Mouse (Mus musculus) stomach, embryonic 14.5 days (tissue): Measurements from ENCODE around the gene Lrrc43. TPM values are rescaled to one million over a fixed set of nuclear protein-coding genes. Genes with fewer than 3 reads are reported as not detected.

Source experiments
- ATAC-seq: fragments of 200-750 bp; cut with Nextera tagmentation; 2 replicates; pipeline ENCODE4 v1.8.0; 2017; ENCODE audit warnings: low read depth, moderate TSS enrichment; ENCODE audit not compliant: insufficient number of reproducible peaks, insufficient read depth, low FRiP score
- H3K27ac ChIP-seq: fragments of 300-500 bp; sonication (generic); 2 replicates; pipeline ENCODE4 v1.5.1; 2014; ENCODE audit warnings: mild to moderate bottlenecking, low read length, moderate library complexity, mixed read lengths
- H3K27me3 ChIP-seq: fragments of 300-500 bp; sonication (generic); 2 replicates; pipeline ENCODE4 v1.6.1; 2014; ENCODE audit warnings: low read length, control low read depth, mixed read lengths; ENCODE audit not compliant: control insufficient read depth, insufficient read depth
- H3K36me3 ChIP-seq: fragments of 300-500 bp; sonication (generic); 2 replicates; pipeline ENCODE4 v1.6.1; 2014; ENCODE audit warnings: mild to moderate bottlenecking, control low read depth, low read length, moderate library complexity, mixed read lengths; ENCODE audit not compliant: control insufficient read depth, insufficient read depth
- H3K4me1 ChIP-seq: fragments of 300-500 bp; sonication (generic); 2 replicates; pipeline ENCODE4 v1.6.1; 2014; ENCODE audit warnings: low read length, control low read depth, mixed read lengths; ENCODE audit not compliant: control insufficient read depth, insufficient read depth
- H3K4me2 ChIP-seq: fragments of 300-500 bp; sonication (generic); replicated peaks from 2 replicates; pipeline ENCODE4 v1.6.1; 2014; ENCODE audit warnings: low read depth, low read length, control low read depth
- H3K4me3 ChIP-seq: fragments of 300-500 bp; sonication (generic); 2 replicates; pipeline ENCODE4 v1.5.1; 2014; ENCODE audit warnings: low read depth, low read length, control low read depth
- H3K9ac ChIP-seq: fragments of 300-500 bp; sonication (generic); replicated peaks from 2 replicates; pipeline ENCODE4 v1.6.1; 2014; ENCODE audit warnings: low read depth, mild to moderate bottlenecking, control low read depth, low read length, moderate library complexity, mixed read lengths
- H3K9me3 ChIP-seq: fragments of 300-500 bp; sonication (generic); 2 replicates; pipeline ENCODE4 v1.6.1; 2016; ENCODE audit warnings: low read depth, low read length, control low read depth; ENCODE audit not compliant: control insufficient read depth
- WGBS: fragments of 180-500 bp; shearing (Covaris S2); extraction: QIAGEN DNeasy Blood & Tissue Kit; methylation state at CpG from one replicate; pipeline ENCODE4 v1.1.7; 2014; 5-methylcytosine and 5-hydroxymethylcytosine counted together
- polyA plus RNA-seq: library from polyadenylated mRNA; unstranded; fragments of >200 nt; fragmentation: Nextera tagmentation; extraction: Ambion mirVana; gene quantifications from 2 replicates; pipeline ENCODE4 v1.2.1, GENCODE M21; 2014

The Lrrc43 gene
- polyA plus RNA-seq = not detected in 2 replicates

- Histone ChIP-seq H3K9me3 (no peaks in the 10 kb centered on the region), H3K36me3 (no peaks in the 10 kb centered on the region), H3K27ac (no peak within 1 kb of the TSS), H3K4me3 (no peak within 1 kb of the TSS), H3K4me1 (peaks cover 9% of the 10 kb centered on the region), H3K27me3 (no peaks in the 10 kb centered on the region), H3K9ac (no peak within 1 kb of the TSS), H3K4me2 (peak within 1 kb of the TSS; percentile 35)
- WGBS = 10% methylated on average over 25 of the region's 25 CpGs
- ATAC-seq = no peak; the same call in 1 of the 2 replicates
These were observed at the start of gene Lrrc43, which contains the start of gene Il31 for GRCm38 (mm10) chr5:123489112-123489785. TSS of gene Lrrc43 (plus strand) at chr5:123489305. TSS of gene Il31 (minus strand) at chr5:123489489.

- H3K9me3 ChIP-seq = no peaks in the 10 kb centered on the region
- H3K27me3 ChIP-seq = no peaks in the 10 kb centered on the region
- H3K36me3 ChIP-seq = peaks cover 15% of the 10 kb centered on the region
- no peak overlapping the region for H3K9ac ChIP-seq
- no peak overlapping the region for H3K4me2 ChIP-seq
- WGBS = 81% methylated on average over 1 of the region's 1 CpGs
- ATAC-seq = no peak
- no peak overlapping the region for H3K27ac ChIP-seq
- H3K4me3 ChIP-seq = no peak overlapping the region
- 0 out of 2 replicates have a peak, but pooled peaks cover 5% of the 10 kb centered on the region for H3K4me1 ChIP-seq
These were observed 49.8 kb upstream of the Lrrc43 start for GRCm38 (mm10) chr5:123439312-123439711.

GRCm38 (mm10) chr5:123439941-123440340, 49.2 kb upstream of the Lrrc43 start:
- WGBS = 79% methylated on average over 4 of the region's 4 CpGs
- H3K4me1 ChIP-seq = 0 out of 2 replicates have a peak, but pooled peaks cover 5% of the 10 kb centered on the region
- H3K27ac ChIP-seq = no peak overlapping the region
- no peaks in the 10 kb centered on the region for H3K27me3 ChIP-seq
- no peak overlapping the region for H3K4me2 ChIP-seq
- ATAC-seq = no peak
- peaks cover 19% of the 10 kb centered on the region for H3K36me3 ChIP-seq
- no peak overlapping the region for H3K4me3 ChIP-seq
- H3K9ac ChIP-seq = no peak overlapping the region
- H3K9me3 ChIP-seq = no peaks in the 10 kb centered on the region

- ATAC-seq = no peak
- 75% methylated on average over 4 of the region's 4 CpGs for WGBS
These were observed 48.4 kb upstream of the Lrrc43 start for GRCm38 (mm10) chr5:123440664-123441063.

GRCm38 (mm10) chr5:123442283-123442682, 46.8 kb upstream of the Lrrc43 start:
- no peak overlapping the region for H3K4me2 ChIP-seq
- no peak overlapping the region for H3K27ac ChIP-seq
- no peaks in the 10 kb centered on the region for H3K9me3 ChIP-seq
- no peaks in the 10 kb centered on the region for H3K27me3 ChIP-seq
- H3K4me3 ChIP-seq = no peak overlapping the region
- WGBS = 88% methylated on average over 3 of the region's 3 CpGs
- peaks cover 28% of the 10 kb centered on the region for H3K36me3 ChIP-seq
- no peaks in the 10 kb centered on the region for H3K4me1 ChIP-seq
- no peak overlapping the region for H3K9ac ChIP-seq
- no peak for ATAC-seq

More at GRCm38 (mm10) chr5:123440664-123441063, 48.4 kb upstream of the Lrrc43 start:
- Histone ChIP-seq H3K4me3 (no peak overlapping the region), H3K4me1 (0 out of 2 replicates have a peak, but pooled peaks cover 5% of the 10 kb centered on the region), H3K9ac (no peak overlapping the region), H3K9me3 (no peaks in the 10 kb centered on the region), H3K36me3 (peaks cover 20% of the 10 kb centered on the region), H3K27me3 (no peaks in the 10 kb centered on the region), H3K4me2 (no peak overlapping the region), H3K27ac (no peak overlapping the region)

GRCm38 (mm10) chr5:123444069-123444468, 45.0 kb upstream of the Lrrc43 start:
- 48% methylated on average over 4 of the region's 4 CpGs for WGBS
- Histone ChIP-seq H3K4me3 (no peak overlapping the region), H3K9me3 (no peaks in the 10 kb centered on the region), H3K9ac (no peak overlapping the region), H3K4me1 (no peaks in the 10 kb centered on the region), H3K36me3 (peaks cover 33% of the 10 kb centered on the region), H3K4me2 (no peak overlapping the region), H3K27me3 (no peaks in the 10 kb centered on the region), H3K27ac (no peak overlapping the region)
- ATAC-seq = no peak; the same call in 1 of the 2 replicates

GRCm38 (mm10) chr5:123444849-123445334, 44.2 kb upstream of the Lrrc43 start:
- Histone ChIP-seq H3K9me3 (no peaks in the 10 kb centered on the region), H3K27ac (no peak overlapping the region), H3K9ac (no peak overlapping the region), H3K36me3 (peaks cover 41% of the 10 kb centered on the region), H3K4me3 (no peak overlapping the region), H3K4me1 (no peaks in the 10 kb centered on the region), H3K4me2 (no peak overlapping the region), H3K27me3 (no peaks in the 10 kb centered on the region)
- ATAC-seq = no peak
- WGBS = 95% methylated on average over 5 of the region's 5 CpGs

GRCm38 (mm10) chr5:123451886-123452285, 37.2 kb upstream of the Lrrc43 start:
- Histone ChIP-seq H3K27me3 (no peaks in the 10 kb centered on the region), H3K9ac (no peak overlapping the region), H3K4me1 (no peaks in the 10 kb centered on the region), H3K4me3 (no peak overlapping the region), H3K27ac (no peak overlapping the region), H3K4me2 (no peak overlapping the region), H3K36me3 (peaks cover 61% of the 10 kb centered on the region), H3K9me3 (no peaks in the 10 kb centered on the region)
- WGBS = 89% methylated on average over 7 of the region's 7 CpGs
- no peak for ATAC-seq
